Mouse (Mus musculus): ENCODE measurements around the gene Heatr4.

The Heatr4 gene

GRCm38 (mm10) chr12:84000418-84000817 lies 15.8 kb upstream of the Heatr4 start:
- in situ Hi-C loops (cut with MboI; ENCODE audit: low pct_unique_long_range_greater_than_20kb in 1 of 2, low sequenced_read_pairs in 2 of 2, unreplicated experiment in 1 of 2) = no loop called here

DNA sequence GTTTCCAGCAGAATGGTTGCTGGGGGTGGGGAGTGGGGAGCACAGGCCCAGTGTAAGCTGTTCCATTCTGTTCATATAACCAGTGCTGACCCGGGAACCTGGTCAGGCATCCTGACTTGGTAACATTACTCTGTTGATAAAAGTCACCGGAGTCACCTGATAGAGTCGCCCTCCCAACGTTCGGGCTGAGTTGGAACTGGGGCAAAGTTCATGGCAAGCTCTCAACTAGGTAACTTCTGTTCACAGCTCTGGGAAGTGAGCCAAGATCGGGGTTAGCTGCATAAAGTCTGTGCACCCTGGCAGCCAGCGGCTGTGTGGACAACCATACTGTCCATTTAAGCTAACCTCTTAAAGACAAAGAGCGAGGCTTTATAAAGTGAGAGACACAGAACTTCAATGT lies 14.6 kb upstream of the Heatr4 start:
- in situ Hi-C loops (cut with MboI; ENCODE audit: low pct_unique_long_range_greater_than_20kb in 1 of 2, low sequenced_read_pairs in 2 of 2, unreplicated experiment in 1 of 2) = loop anchor here in 1 of 2 experiments (25.0 kb wide), 1 partner anchor 263 kb away; no protein-coding TSS in a partner anchor

DNA sequence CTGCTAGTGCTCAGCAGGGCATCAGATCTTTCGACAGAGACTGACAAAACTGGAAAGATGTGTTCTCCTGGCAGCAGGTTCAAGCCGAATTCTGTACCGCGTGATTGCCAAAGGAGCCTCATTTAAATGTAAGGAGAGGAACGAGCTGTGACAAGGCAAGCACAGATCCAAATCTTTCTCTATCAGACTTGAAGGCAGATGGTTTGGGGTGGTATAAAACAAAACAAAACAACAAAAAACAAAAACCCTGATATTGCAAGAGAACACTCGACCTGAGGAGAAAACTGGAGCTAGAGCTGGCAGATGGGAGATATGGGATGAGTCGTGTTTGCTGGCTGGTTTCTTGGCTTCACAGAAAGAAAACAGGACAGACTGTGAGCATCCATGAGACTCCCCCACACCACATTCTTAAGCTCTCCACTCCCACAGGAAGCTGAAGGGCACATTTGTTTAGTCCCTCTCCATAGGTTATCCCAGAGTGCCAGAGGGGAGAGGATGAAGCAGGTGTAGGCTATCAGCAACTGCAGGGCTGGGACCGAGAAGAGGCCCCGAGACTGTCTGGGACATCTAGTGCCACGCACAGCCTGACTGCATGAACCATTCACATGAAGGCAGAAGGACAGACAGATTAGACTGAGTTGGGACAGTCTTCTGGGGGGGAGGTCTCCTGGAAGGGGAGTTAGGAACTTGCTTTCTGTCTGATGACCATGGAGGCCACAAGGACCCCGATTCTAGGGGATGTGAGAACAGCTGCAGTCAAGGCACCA lies 13.9 kb upstream of the Heatr4 start:
- in situ Hi-C loops (cut with MboI; ENCODE audit: low pct_unique_long_range_greater_than_20kb in 1 of 2, low sequenced_read_pairs in 2 of 2, unreplicated experiment in 1 of 2) = loop anchor here in 1 of 2 experiments (25.0 kb wide), 1 partner anchor 264 kb away; no protein-coding TSS in a partner anchor

DNA sequence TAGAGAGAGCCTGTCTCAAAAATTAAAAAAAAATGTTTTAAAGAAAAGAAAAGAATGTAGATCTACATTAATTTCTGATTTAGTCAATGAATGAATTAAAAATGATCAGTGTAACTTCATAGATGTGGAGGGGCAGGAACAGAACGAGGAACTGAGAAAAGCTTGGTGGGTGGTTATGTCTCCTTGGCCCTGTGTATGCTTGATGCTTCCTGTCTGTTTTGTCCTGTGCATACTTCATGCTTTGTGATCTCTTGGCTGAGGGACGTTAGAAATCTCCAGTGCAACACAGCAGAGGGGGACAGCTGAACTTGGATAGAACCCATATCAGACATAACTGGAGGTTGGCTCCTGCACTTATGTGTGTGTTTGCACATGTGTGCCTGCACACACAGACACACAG lies 12.6 kb upstream of the Heatr4 start:
- in situ Hi-C loops (cut with MboI; ENCODE audit: low pct_unique_long_range_greater_than_20kb in 1 of 2, low sequenced_read_pairs in 2 of 2, unreplicated experiment in 1 of 2) = loop anchor here in 1 of 2 experiments (25.0 kb wide), 1 partner anchor 265 kb away; no protein-coding TSS in a partner anchor

DNA sequence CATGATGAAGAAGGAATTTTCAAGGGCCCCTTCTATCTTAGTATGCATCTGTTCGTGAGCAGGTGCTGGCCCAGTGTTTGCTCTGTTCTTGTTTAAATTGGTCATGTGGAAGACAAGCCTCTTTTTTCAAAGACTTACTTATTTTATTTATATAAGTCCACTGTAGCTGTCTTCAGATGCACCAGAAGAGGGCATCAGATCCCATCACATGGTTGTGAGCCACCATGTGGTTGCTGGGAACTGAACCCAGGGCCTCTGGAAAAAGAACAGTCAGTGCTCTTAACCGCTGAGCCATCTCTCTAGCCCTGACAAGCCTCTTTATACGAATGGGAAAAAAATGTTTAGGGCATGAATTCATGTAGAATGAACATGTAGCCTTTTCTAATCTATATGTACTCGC lies 4.7 kb upstream of the Heatr4 start:
- in situ Hi-C loops (cut with MboI; ENCODE audit: low pct_unique_long_range_greater_than_20kb in 1 of 2, low sequenced_read_pairs in 2 of 2, unreplicated experiment in 1 of 2) = loop anchor here (10.0 to 25.0 kb wide), 2 partner anchors 55 to 273 kb away; no protein-coding TSS in a partner anchor

- in situ Hi-C loops (cut with MboI; ENCODE audit: low pct_unique_long_range_greater_than_20kb in 1 of 2, low sequenced_read_pairs in 2 of 2, unreplicated experiment in 1 of 2) = loop anchor here (10.0 to 25.0 kb wide), 2 partner anchors 56 to 274 kb away; no protein-coding TSS in a partner anchor
Measured at GRCm38 (mm10) chr12:83988483-83988882, 3.8 kb upstream of the Heatr4 start.

- in situ Hi-C loops (cut with MboI; ENCODE audit: low pct_unique_long_range_greater_than_20kb in 1 of 2, low sequenced_read_pairs in 2 of 2, unreplicated experiment in 1 of 2) = loop anchor here (10.0 to 25.0 kb wide), 2 partner anchors 57 to 274 kb away; no protein-coding TSS in a partner anchor
Measured at GRCm38 (mm10) chr12:83987583-83988441, 3.2 kb upstream of the Heatr4 start, which contains the start of gene Acot2. Acot2 (plus strand) TSS chr12:83987861.

DNA sequence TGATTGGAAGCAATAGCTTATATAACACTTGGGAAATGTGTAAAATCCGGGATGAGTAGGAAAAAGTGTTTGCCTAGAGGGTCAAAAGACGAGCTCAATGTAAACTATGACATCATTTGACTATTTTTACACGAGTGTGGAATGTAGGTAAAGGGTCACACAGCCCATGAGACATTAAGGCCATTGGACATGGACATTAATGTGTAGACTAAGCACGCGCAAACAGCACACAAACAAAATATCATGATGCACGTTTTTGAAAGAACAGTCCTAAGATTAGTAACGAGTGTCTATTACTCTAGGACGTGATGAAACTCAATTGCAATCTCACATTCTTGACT lies 2.6 kb upstream of the Heatr4 start:
- in situ Hi-C loops (cut with MboI; ENCODE audit: low pct_unique_long_range_greater_than_20kb in 1 of 2, low sequenced_read_pairs in 2 of 2, unreplicated experiment in 1 of 2) = loop anchor here (10.0 to 25.0 kb wide), 2 partner anchors 58 to 275 kb away; no protein-coding TSS in a partner anchor

DNA sequence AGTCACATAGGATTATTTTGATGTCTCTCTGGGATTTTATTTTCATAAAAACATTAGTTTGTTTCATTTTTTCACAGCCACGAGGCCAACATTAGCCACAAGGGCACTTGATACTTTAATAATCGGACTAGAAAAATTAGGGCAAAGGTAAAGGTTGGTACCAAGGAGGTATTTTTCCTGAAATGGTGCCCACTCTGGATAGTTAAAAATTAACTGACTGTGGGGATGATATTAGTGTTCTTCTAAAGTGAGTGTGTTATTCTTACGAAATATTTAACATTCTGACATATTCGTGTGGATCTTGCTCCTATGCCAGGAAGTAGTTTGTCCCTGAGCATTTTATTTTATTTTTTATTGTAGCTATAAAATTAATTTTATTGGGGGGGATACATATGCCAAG lies 3.0 kb downstream of the Heatr4 start:
- in situ Hi-C loops (cut with MboI; ENCODE audit: low pct_unique_long_range_greater_than_20kb in 1 of 2, low sequenced_read_pairs in 2 of 2, unreplicated experiment in 1 of 2) = loop anchor here (10.0 to 25.0 kb wide), 2 partner anchors 63 to 281 kb away; no protein-coding TSS in a partner anchor

DNA sequence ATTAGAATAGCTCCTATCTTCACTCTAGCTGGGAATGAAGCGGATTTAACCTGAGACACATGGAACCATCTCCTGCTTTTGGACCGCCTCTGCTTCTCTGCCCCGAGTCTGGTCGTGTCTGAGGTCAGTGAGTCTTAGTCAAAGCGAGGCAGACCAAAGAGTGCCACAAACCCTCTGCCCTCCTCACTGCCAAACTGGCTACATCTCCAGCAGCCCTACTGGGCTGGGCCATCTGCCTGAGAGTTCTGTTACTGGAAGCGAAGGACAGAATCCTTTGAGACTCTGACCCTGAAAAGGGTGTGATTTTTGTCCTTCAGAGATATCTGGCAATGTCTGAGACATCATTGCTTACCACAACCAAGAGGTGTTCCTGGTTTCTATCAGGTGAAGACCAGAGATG lies 5.8 kb downstream of the Heatr4 start:
- in situ Hi-C loops (cut with MboI; ENCODE audit: low pct_unique_long_range_greater_than_20kb in 1 of 2, low sequenced_read_pairs in 2 of 2, unreplicated experiment in 1 of 2) = loop anchor here in 1 of 2 experiments (25.0 kb wide), 1 partner anchor 283 kb away; no protein-coding TSS in a partner anchor

- in situ Hi-C loops (cut with MboI; ENCODE audit: low pct_unique_long_range_greater_than_20kb in 1 of 2, low sequenced_read_pairs in 2 of 2, unreplicated experiment in 1 of 2) = no loop called here
Measured at GRCm38 (mm10) chr12:83972117-83972516, 12.5 kb downstream of the Heatr4 start.

DNA sequence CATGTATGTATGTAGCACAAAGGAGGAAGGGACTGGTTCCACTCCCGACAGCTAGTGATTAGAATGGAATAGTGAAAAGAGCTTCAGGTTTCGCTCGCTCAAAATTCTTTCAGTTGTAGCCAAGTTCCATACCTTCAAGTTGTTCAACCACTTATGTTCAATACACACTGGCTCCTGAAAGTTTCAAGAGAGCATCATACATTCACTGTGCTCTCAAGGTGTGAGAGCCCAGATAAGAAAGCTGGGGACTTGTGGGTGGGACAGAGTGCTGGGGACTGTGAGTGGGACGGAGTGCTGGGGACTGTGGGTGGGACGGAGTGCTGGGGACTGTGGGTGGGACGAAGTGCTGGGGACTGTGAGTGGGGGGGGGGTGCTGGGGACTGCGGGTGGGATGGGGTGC lies 19.4 kb downstream of the Heatr4 start:
- in situ Hi-C loops (cut with MboI; ENCODE audit: low pct_unique_long_range_greater_than_20kb in 1 of 2, low sequenced_read_pairs in 2 of 2, unreplicated experiment in 1 of 2) = no loop called here

GRCm38 (mm10) chr12:83958278-83958677 lies 26.4 kb downstream of the Heatr4 start:
- in situ Hi-C loops (cut with MboI; ENCODE audit: low pct_unique_long_range_greater_than_20kb in 1 of 2, low sequenced_read_pairs in 2 of 2, unreplicated experiment in 1 of 2) = no loop called here

DNA sequence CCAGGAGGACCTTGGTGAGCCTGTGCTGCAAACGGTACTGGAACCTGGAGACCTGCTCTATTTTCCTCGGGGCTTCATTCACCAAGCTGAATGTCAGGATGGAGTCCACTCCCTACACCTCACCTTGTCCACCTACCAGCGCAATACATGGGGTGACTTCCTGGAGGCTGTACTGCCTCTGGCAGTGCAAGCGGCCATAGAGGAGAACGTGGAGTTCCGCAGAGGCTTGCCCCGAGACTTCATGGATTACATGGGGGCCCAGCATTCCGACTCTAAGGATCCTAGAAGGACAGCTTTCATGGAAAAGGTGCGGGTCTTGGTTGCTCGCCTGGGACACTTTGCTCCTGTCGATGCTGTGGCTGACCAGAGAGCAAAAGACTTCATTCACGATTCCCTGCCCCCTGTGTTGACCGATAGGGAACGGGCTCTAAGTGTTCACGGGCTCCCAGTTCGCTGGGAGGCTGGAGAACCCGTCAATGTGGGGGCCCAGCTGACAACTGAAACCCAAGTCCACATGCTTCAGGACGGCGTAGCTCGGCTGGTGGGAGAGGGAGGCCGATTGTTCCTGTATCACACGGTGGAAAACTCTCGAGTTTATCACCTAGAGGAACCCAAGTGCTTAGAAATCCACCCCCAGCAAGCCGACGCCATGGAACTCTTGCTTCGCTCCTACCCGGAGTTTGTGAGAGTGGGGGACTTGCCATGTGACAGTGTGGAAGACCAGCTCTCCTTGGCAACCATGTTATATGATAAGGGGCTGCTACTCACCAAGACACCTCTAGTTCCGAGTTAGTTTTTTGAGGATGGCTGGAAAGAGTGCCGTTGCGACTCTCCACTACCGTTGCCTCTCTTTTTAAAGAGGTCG lies 32.7 kb downstream of the Heatr4 start:
- in situ Hi-C loops (cut with MboI; ENCODE audit: low pct_unique_long_range_greater_than_20kb in 1 of 2, low sequenced_read_pairs in 2 of 2, unreplicated experiment in 1 of 2) = no loop called here

- in situ Hi-C loops (cut with MboI; ENCODE audit: low pct_unique_long_range_greater_than_20kb in 1 of 2, low sequenced_read_pairs in 2 of 2, unreplicated experiment in 1 of 2) = no loop called here
Measured at GRCm38 (mm10) chr12:83950840-83951701, 33.6 kb downstream of the Heatr4 start.

GRCm38 (mm10) chr12:83950493-83950839 lies 34.2 kb downstream of the Heatr4 start, which contains the start of gene Riox1:
Riox1 (plus strand) TSS chr12:83950608.
- in situ Hi-C loops (cut with MboI; ENCODE audit: low pct_unique_long_range_greater_than_20kb in 1 of 2, low sequenced_read_pairs in 2 of 2, unreplicated experiment in 1 of 2) = no loop called here

DNA sequence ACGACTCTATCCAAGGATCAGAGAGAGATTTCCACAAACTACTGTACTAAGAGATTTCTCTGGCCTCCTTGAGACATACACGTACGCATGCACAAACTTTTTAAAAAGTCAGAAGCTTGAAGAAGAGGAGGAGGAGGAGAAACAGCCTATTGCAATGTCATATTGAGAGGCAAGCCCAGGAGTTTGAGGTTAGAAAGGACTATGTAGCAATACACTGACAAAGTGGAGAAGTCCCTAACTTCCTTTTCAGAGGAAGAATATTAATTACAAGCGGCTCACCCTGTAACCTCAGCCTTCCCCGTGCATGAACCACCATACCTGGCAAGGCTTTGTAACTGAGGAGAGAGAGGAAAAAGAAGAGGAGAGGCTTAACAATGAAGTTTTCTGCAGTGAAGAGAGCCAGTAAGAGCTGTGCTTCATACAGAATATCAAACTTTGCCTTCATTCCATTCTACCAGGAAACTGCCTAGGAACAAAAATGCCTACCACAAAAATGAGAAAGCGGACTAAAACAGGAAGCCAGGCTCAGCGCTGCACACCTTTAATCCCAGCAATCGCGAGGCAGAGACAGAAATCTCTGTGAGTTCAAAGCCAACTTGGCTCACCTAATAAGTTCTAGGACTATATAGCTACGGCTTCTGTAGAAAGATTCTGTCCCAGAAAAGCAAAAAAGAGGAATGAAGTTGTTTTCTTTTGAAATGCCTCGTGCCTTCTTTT lies 34.7 kb downstream of the Heatr4 start:
- in situ Hi-C loops (cut with MboI; ENCODE audit: low pct_unique_long_range_greater_than_20kb in 1 of 2, low sequenced_read_pairs in 2 of 2, unreplicated experiment in 1 of 2) = no loop called here
